Mouse (Mus musculus) heart, postnatal 0 days (tissue): ENCODE measurements around the gene Ube4b. TPM values are rescaled to one million over a fixed set of nuclear protein-coding genes. Genes with fewer than 3 reads are reported as not detected.

ENCODE experiments used
- ATAC-seq: fragments of 200-750 bp; cut with Nextera tagmentation; 2 replicates; pipeline ENCODE4 v1.8.0; 2017; ENCODE audit warnings: low read depth, moderate number of reproducible peaks, moderate library complexity; ENCODE audit not compliant: insufficient read depth
- DNase-seq: peaks from one replicate; pipeline ENCODE4 v3.0.0-alpha.2; 2016; ENCODE audit warnings: low spot score
- H3K27ac ChIP-seq: fragments of 300-500 bp; sonication (generic); 2 replicates; pipeline ENCODE4 v1.5.1; 2014; ENCODE audit warnings: low read depth, mild to moderate bottlenecking
- H3K27me3 ChIP-seq: fragments of 300-500 bp; sonication (generic); 2 replicates; pipeline ENCODE4 v1.6.1; 2014; ENCODE audit warnings: low read length, mixed read lengths; ENCODE audit not compliant: control insufficient read depth, insufficient read depth
- H3K36me3 ChIP-seq: fragments of 300-500 bp; sonication (generic); replicated peaks from 2 replicates; pipeline ENCODE4 v1.6.1; 2014; ENCODE audit warnings: low read length, mixed read lengths; ENCODE audit not compliant: control insufficient read depth, insufficient read depth
- H3K4me1 ChIP-seq: fragments of 300-500 bp; sonication (generic); 2 replicates; pipeline ENCODE4 v1.6.1; 2014; ENCODE audit warnings: antibody characterized with exemption; ENCODE audit not compliant: control insufficient read depth, insufficient read depth
- H3K4me2 ChIP-seq: fragments of 300-500 bp; sonication (generic); 2 replicates; pipeline ENCODE4 v1.6.1; 2014; ENCODE audit warnings: low read depth, mild to moderate bottlenecking, low read length, moderate library complexity
- H3K4me3 ChIP-seq: fragments of 300-500 bp; sonication (generic); 2 replicates; pipeline ENCODE4 v1.5.1; 2014; ENCODE audit warnings: low read depth, low read length
- H3K9ac ChIP-seq: fragments of 300-500 bp; sonication (generic); replicated peaks from 2 replicates; pipeline ENCODE4 v1.6.1; 2014; ENCODE audit warnings: low read depth, low read length, mixed read lengths
- H3K9me3 ChIP-seq: fragments of 300-500 bp; sonication (generic); replicated peaks from 2 replicates; pipeline ENCODE4 v1.6.1; 2016; ENCODE audit warnings: low read length; ENCODE audit not compliant: control insufficient read depth
- CTCF ChIP-seq: IDR thresholded peaks from 2 replicates; pipeline ENCODE4 v1.5.1; 2016; ENCODE audit warnings: antibody characterized with exemption, control low read depth, low read depth
- EP300 ChIP-seq: IDR thresholded peaks from 2 replicates; pipeline ENCODE4 v1.6.1; 2016; ENCODE audit warnings: antibody characterized with exemption, low read depth
- WGBS: fragments of 180-500 bp; shearing (Covaris S2); extraction: QIAGEN DNeasy Blood & Tissue Kit; methylation state at CpG from one replicate; pipeline ENCODE4 v1.1.7; 2014; 5-methylcytosine and 5-hydroxymethylcytosine counted together
- polyA plus RNA-seq: library from polyadenylated mRNA; unstranded; fragments of >200 nt; fragmentation: Nextera tagmentation; extraction: Ambion mirVana; gene quantifications from 2 replicates; pipeline ENCODE4 v1.2.1, GENCODE M21; 2015
- total RNA-seq: library from RNA; depleted of rRNA; stranded (reverse); fragments of >200 nt; gene quantifications from 2 replicates; pipeline ENCODE4 v1.2.3, GENCODE M21; 2014; ENCODE audit warnings: low replicate concordance

Ube4b gene
- total and polyA plus RNA-seq, 2 experiments from 2014 or later = 20.2 to 56.4 TPM

DNA sequence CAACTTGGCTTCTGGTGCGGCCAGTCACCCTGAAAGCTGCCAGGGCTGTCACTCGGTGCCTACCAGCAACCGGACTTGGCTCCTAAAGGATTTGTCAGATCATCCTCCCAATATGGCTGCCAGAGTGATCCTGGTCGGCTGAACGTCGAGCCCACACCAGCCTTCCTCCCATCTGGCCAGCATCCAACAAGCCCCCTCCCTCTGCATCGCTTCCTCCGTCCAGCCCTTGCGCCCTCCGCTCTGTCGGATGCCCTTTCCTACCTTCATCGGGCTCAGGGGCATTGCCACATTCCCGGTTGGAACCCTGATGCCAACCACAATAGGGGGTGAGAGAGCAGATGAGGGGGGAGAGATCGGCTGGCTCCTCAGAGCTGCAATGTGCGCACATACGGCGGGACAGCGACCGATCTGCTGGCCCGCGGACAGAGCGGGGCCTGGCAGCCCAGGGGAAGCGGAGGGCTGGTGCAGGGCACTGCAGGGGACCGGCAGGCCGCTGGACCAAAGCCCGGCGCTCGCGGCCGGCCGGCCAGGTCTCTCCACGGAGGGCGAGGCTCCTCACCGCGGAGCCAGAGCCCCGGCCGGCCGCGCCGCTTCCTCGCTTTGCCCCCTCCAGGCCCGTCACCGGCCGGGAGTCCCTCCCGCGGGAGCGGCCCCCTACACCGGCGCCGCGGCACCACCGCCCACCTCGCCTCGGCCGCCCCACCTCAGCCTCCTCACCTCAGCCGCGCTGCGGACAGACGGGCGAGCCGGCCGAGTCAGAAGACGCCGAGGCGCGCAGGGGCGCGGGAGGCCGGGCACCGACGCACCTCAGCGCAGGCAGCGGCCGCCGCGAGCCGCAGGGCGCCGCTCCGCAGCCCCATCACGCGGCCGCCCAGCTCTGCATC lies 119.6 kb downstream of the Ube4b start:
- Histone ChIP-seq H3K9me3 (no peaks in the 10 kb centered on the region), H3K4me3 (peak overlapping the region; percentile 96), H3K9ac (peak overlapping the region; percentile 95), H3K4me1 (peaks cover 33% of the 10 kb centered on the region), H3K4me2 (peak overlapping the region; percentile 73), H3K27me3 (no peaks in the 10 kb centered on the region), H3K36me3 (no peaks in the 10 kb centered on the region), H3K27ac (peak overlapping the region; percentile 97)
- DNase-seq (peak; percentile 71), ATAC-seq (peak; percentile 51)
- WGBS = 0% methylated on average over 56 of the region's 83 CpGs
- no peak for TF ChIP-seq CTCF
- TF ChIP-seq EP300 = no peak

DNA sequence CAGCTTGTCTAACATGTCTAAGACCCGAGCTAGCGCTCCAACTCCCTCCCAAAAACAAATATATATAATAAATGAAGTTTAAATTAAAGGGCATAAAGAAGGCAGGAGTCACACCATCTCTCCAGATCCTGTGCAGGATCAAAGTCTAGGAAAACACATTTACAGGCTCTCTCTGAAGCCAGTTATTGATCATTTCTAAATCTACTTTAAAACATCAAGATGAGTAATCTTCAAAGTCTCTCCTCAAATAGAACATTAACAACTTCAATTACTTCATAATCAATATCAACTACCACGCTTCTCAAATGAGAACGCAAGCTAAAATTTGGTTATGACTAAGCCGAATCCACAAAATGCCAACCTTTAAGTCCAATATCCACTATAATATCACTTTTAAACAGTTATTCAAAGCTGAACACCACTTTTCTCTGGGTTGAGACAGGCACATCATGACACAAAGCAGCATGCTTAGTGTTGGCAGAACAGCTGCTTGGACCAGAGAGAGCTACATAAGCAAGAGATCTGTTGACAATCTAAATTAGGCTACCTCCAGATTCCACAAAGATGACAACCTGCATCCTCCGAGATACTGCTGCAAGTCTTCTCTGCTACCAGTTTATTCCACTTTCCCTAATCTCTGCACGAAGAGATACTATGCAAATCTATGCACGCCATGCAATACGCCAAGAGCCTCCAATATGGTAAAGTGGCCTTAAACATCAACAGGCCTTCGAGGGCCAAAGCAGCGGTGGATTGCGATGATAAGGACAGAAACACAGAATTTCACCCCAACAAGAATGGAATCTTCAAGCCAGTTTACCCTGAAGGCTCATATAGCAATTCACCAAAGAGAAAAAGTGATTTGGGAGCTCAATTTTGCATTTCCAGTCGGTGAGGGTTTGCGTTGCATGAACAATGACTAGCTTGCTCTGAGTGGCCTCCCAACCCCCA lies 120.5 kb downstream of the Ube4b start:
- DNase-seq = no peak
- peak overlapping the region; percentile 97 for H3K27ac ChIP-seq
- TF ChIP-seq EP300 (no peak), CTCF (no peak)
- peak overlapping the region; percentile 73 for H3K4me2 ChIP-seq
- peak overlapping the region; percentile 96 for H3K4me3 ChIP-seq
- peak overlapping the region; percentile 95 for H3K9ac ChIP-seq
- no peaks in the 10 kb centered on the region for H3K36me3 ChIP-seq
- H3K9me3 ChIP-seq = no peaks in the 10 kb centered on the region
- no peaks in the 10 kb centered on the region for H3K27me3 ChIP-seq
- H3K4me1 ChIP-seq = peaks cover 34% of the 10 kb centered on the region
- WGBS = 25% methylated on average over 14 of the region's 14 CpGs
- ATAC-seq = no peak

DNA sequence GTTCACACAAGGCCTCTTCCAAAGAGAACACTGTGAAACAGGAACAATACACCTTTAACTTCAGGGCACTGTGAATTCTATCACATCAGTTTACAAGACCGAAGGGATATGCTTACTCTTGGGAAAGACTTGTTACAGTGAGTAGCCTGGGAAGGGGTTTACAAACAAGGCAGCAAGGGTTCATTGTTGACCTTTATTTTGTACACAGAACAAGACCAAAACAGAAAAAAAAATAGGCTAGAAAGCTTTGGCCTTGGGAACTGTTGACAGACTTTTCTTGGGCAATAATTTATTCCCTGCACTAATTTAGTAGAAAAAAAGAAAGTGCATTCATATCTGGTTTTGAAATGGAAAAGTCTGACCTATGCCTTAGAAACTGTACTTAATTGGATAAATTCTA lies 122.1 kb downstream of the Ube4b start:
- no peak for TF ChIP-seq EP300
- no peak for TF ChIP-seq CTCF
- H3K27me3 ChIP-seq = no peaks in the 10 kb centered on the region
- whole genome bisulfite sequencing = 70% methylated on average over 1 of the region's 1 CpGs
- no peak for ATAC-seq
- no peaks in the 10 kb centered on the region for H3K36me3 ChIP-seq
- H3K27ac ChIP-seq = no peak overlapping the region
- H3K9me3 ChIP-seq = no peaks in the 10 kb centered on the region
- no peak for DNase-seq
- H3K4me2 ChIP-seq = no peak overlapping the region
- H3K9ac ChIP-seq = no peak overlapping the region
- H3K4me3 ChIP-seq = no peak overlapping the region
- H3K4me1 ChIP-seq = peaks cover 37% of the 10 kb centered on the region

GRCm38 (mm10) chr4:149303502-149303901 lies 123.0 kb downstream of the Ube4b start:
- Histone ChIP-seq H3K4me2 (peak overlapping the region; percentile 37), H3K4me1 (peaks cover 37% of the 10 kb centered on the region), H3K36me3 (no peaks in the 10 kb centered on the region), H3K27ac (no peak overlapping the region), H3K4me3 (no peak overlapping the region), H3K9ac (peak overlapping the region; percentile 18), H3K27me3 (no peaks in the 10 kb centered on the region), H3K9me3 (no peaks in the 10 kb centered on the region)
- DNase-seq (no peak), ATAC-seq (no peak)
- 35% methylated on average over 5 of the region's 5 CpGs for WGBS
- TF ChIP-seq CTCF (no peak), EP300 (no peak)

DNA sequence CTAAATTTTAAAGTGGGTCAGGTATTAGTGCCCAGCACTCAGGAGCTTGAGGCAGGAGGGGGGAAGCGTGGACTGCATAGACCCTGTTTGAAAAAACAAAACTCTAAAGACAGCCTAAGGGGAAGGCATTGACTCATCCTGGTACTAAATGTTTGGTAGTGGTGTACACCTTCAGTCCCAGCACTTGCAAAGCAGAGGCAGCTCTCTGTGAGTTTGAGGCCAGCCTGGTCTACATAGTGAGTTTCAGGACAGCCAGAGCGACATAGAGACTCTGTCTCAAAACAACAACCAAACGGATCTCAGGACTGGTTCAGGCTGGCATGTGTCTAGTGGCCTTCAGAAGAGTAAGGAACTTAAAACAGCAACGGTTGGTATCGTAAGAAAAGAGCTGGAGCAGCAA lies 123.8 kb downstream of the Ube4b start:
- Histone ChIP-seq H3K36me3 (no peaks in the 10 kb centered on the region), H3K4me2 (no peak overlapping the region), H3K4me3 (no peak overlapping the region), H3K27me3 (no peaks in the 10 kb centered on the region), H3K9ac (no peak overlapping the region), H3K4me1 (peaks cover 33% of the 10 kb centered on the region), H3K9me3 (no peaks in the 10 kb centered on the region), H3K27ac (no peak overlapping the region)
- DNase-seq = no peak
- no peak for TF ChIP-seq EP300
- TF ChIP-seq CTCF = no peak
- ATAC-seq = no peak
- 62% methylated on average over 5 of the region's 5 CpGs for WGBS
